Mouse (Mus musculus) common myeloid progenitor, adult 5-6 weeks (primary cell): ENCODE results near the gene Prss42. TPM values are rescaled to one million over a fixed set of nuclear protein-coding genes. Genes with fewer than 3 reads are reported as not detected.
"Not testable (repeated sequence)": the region's sequence is repeated elsewhere in the genome, so short reads cannot be mapped to it uniquely, and the experiment has no call there.

Experiments used
- ATAC-seq: replicated peaks from 2 replicates; pipeline ENCODE4 v1.8.0; 2016; ENCODE audit warnings: low read depth, mild to moderate bottlenecking, moderate TSS enrichment, inconsistent platforms; ENCODE audit not compliant: poor library complexity, severe bottlenecking
- total RNA-seq: library from RNA; stranded (forward); fragments of 200-1000, 187-1606 nt; gene quantifications from 2 replicates; pipeline ENCODE4 v1.2.3, GENCODE M21; 2017

Gene Prss42
- total RNA-seq, 1 experiment from 2014 or later, result not detected

GRCm38 (mm10) chr9:110783611-110784010, 14.4 kb upstream of the Prss42 start:
- ATAC-seq, result no peak

- ATAC-seq, result no peak
These were observed 9.8 kb upstream of the Prss42 start for GRCm38 (mm10) chr9:110788169-110788568.

GRCm38 (mm10) chr9:110790462-110790861, 7.5 kb upstream of the Prss42 start:
- no peak for ATAC-seq

- 0 out of 2 replicates have a peak, but pooled peaks have one; percentile 32 for ATAC-seq
These were observed 953 bp upstream of the Prss42 start for GRCm38 (mm10) chr9:110797013-110797412.

- no peak for ATAC-seq
These were observed 3.0 kb downstream of the Prss42 start for GRCm38 (mm10) chr9:110800834-110801479.

- peak; percentile 52 for ATAC-seq
These were observed 5.3 kb downstream of the Prss42 start for GRCm38 (mm10) chr9:110803294-110803693.

- no peak for ATAC-seq
These were observed 12.1 kb downstream of the Prss42 start for GRCm38 (mm10) chr9:110810051-110810450.

- no peak for ATAC-seq
These were observed 15.8 kb downstream of the Prss42 start, which contains the start of gene Prss44 for GRCm38 (mm10) chr9:110813789-110814188. Gene Prss44, plus strand, starts transcription at chr9:110813994.

GRCm38 (mm10) chr9:110820546-110820945, 22.6 kb downstream of the Prss42 start:
- ATAC-seq, result not testable (repeated sequence)

GRCm38 (mm10) chr9:110821436-110821835, 23.5 kb downstream of the Prss42 start:
- no peak for ATAC-seq

GRCm38 (mm10) chr9:110825426-110825825, 27.5 kb downstream of the Prss42 start:
- ATAC-seq, result no peak

- peak; percentile 80 for ATAC-seq
These were observed 27.9 kb downstream of the Prss42 start for GRCm38 (mm10) chr9:110825832-110826231.

GRCm38 (mm10) chr9:110826390-110826789, 28.4 kb downstream of the Prss42 start, which contains the start of gene Prss43:
Gene Prss43, plus strand, starts transcription at chr9:110826690.
- no peak for ATAC-seq

GRCm38 (mm10) chr9:110833021-110833420, 35.1 kb downstream of the Prss42 start:
- ATAC-seq, result no peak

- ATAC-seq, result no peak
These were observed 36.4 kb downstream of the Prss42 start, which contains the start of gene Prss45 for GRCm38 (mm10) chr9:110834411-110834810. Gene Prss45, plus strand, starts transcription at chr9:110834588.

GRCm38 (mm10) chr9:110834961-110835360, 37.0 kb downstream of the Prss42 start:
- no peak for ATAC-seq

GRCm38 (mm10) chr9:110836112-110836511, 38.1 kb downstream of the Prss42 start:
- no peak for ATAC-seq

GRCm38 (mm10) chr9:110840905-110841304, 42.9 kb downstream of the Prss42 start:
- peak; percentile 18; the same call in 1 of the 2 replicates for ATAC-seq

- peak; percentile 74 for ATAC-seq
These were observed 43.5 kb downstream of the Prss42 start for GRCm38 (mm10) chr9:110841438-110841837.

GRCm38 (mm10) chr9:110844206-110844605, 46.2 kb downstream of the Prss42 start, which contains the start of gene Prss46:
Gene Prss46, plus strand, starts transcription at chr9:110844506.
- no peak for ATAC-seq

- no peak for ATAC-seq
These were observed 51.2 kb downstream of the Prss42 start for GRCm38 (mm10) chr9:110849162-110849561.
